Mouse (Mus musculus): ENCODE data around the gene Srp9. TPM values are rescaled to one million over a fixed set of nuclear protein-coding genes. Genes with fewer than 3 reads are reported as not detected.
"Not testable (repeated sequence)": the region's sequence is repeated elsewhere in the genome, so short reads cannot be mapped to it uniquely, and the experiment has no call there.

Gene Srp9
- polyA plus RNA-seq, 1 experiment, result 75.1 TPM

- H3K27me3 ChIP-seq (ENCODE audit: control insufficient read depth, insufficient read depth, insufficient read length), result no peaks in the 10 kb centered on the region
- TF ChIP-seq REST (IDR thresholded peaks at IDR 0.05; ENCODE audit: insufficient read depth, insufficient read length) (no peak), TCF12 (IDR thresholded peaks at IDR 0.05; ENCODE audit: insufficient read depth, poor library complexity, severe bottlenecking) (no peak), POLR2AphosphoS2 (IDR thresholded peaks at IDR 0.05; ENCODE audit: insufficient read length, low read depth) (no peak), POLR2A (IDR thresholded peaks at IDR 0.05; ENCODE audit: insufficient read length, low read depth) (no peak), MAX (IDR thresholded peaks at IDR 0.05; ENCODE audit: low read depth) (no peak), E2F4 (IDR thresholded peaks at IDR 0.05; ENCODE audit: insufficient read depth) (no peak), MYOG (IDR thresholded peaks at IDR 0.05; ENCODE audit: control insufficient read depth in 1 of 3, insufficient read depth in 1 of 3, insufficient read length in 2 of 3, low read depth in 2 of 3) (no peak), CEBPB (IDR thresholded peaks at IDR 0.05; ENCODE audit: insufficient read depth, poor library complexity, severe bottlenecking) (no peak), USF1 (IDR thresholded peaks at IDR 0.05; ENCODE audit: low read depth) (no peak), SRF (IDR thresholded peaks at IDR 0.05; ENCODE audit: control insufficient read depth, insufficient read length, low read depth) (no peak), MYOD1 (IDR thresholded peaks at IDR 0.05; ENCODE audit: control insufficient read depth in 1 of 3, insufficient read length in 2 of 3, low read depth in 2 of 3) (no peak), TCF3 (IDR thresholded peaks at IDR 0.05; ENCODE audit: insufficient read length, low read depth) (no peak)
- H3ac ChIP-seq (ENCODE audit: control insufficient read depth, insufficient read length), result no peak overlapping the region
- no peak overlapping the region for H3K4me2 ChIP-seq (ENCODE audit: low read depth)
- no peaks in the 10 kb centered on the region for H3K79me2 ChIP-seq (ENCODE audit: control insufficient read depth, insufficient read depth)
- H3K4me3 ChIP-seq, result no peak overlapping the region
- H3K36me3 ChIP-seq (ENCODE audit: control insufficient read depth, insufficient read depth), result no peaks in the 10 kb centered on the region
Observed at GRCm38 (mm10) chr1:182149966-182150365, 25.4 kb downstream of the Srp9 start.

- peaks cover 8% of the 10 kb centered on the region for H3K27me3 ChIP-seq (ENCODE audit: control insufficient read depth, insufficient read depth, insufficient read length)
- H3ac ChIP-seq (ENCODE audit: control insufficient read depth, insufficient read length), result no peak overlapping the region
- TF ChIP-seq MYOG (IDR thresholded peaks at IDR 0.05; ENCODE audit: control insufficient read depth in 1 of 3, insufficient read depth in 1 of 3, insufficient read length in 2 of 3, low read depth in 2 of 3) (no peak), TCF3 (IDR thresholded peaks at IDR 0.05; ENCODE audit: insufficient read length, low read depth) (no peak), USF1 (IDR thresholded peaks at IDR 0.05; ENCODE audit: low read depth) (no peak), E2F4 (IDR thresholded peaks at IDR 0.05; ENCODE audit: insufficient read depth) (no peak), MYOD1 (IDR thresholded peaks at IDR 0.05; ENCODE audit: control insufficient read depth in 1 of 3, insufficient read length in 2 of 3, low read depth in 2 of 3) (no peak), POLR2AphosphoS2 (IDR thresholded peaks at IDR 0.05; ENCODE audit: insufficient read length, low read depth) (no peak), REST (IDR thresholded peaks at IDR 0.05; ENCODE audit: insufficient read depth, insufficient read length) (no peak), SRF (IDR thresholded peaks at IDR 0.05; ENCODE audit: control insufficient read depth, insufficient read length, low read depth) (no peak), CEBPB (IDR thresholded peaks at IDR 0.05; ENCODE audit: insufficient read depth, poor library complexity, severe bottlenecking) (no peak), TCF12 (IDR thresholded peaks at IDR 0.05; ENCODE audit: insufficient read depth, poor library complexity, severe bottlenecking) (no peak), POLR2A (IDR thresholded peaks at IDR 0.05; ENCODE audit: insufficient read length, low read depth) (no peak), MAX (IDR thresholded peaks at IDR 0.05; ENCODE audit: low read depth) (no peak)
- H3K4me2 ChIP-seq (ENCODE audit: low read depth), result no peak overlapping the region
- no peak overlapping the region for H3K4me3 ChIP-seq
- H3K79me2 ChIP-seq (ENCODE audit: control insufficient read depth, insufficient read depth), result no peaks in the 10 kb centered on the region
- no peaks in the 10 kb centered on the region for H3K36me3 ChIP-seq (ENCODE audit: control insufficient read depth, insufficient read depth)
Observed at GRCm38 (mm10) chr1:182157734-182158133, 33.2 kb downstream of the Srp9 start.

GRCm38 (mm10) chr1:182159575-182159974, 35.0 kb downstream of the Srp9 start:
- Histone ChIP-seq H3ac (ENCODE audit: control insufficient read depth, insufficient read length) (no peak overlapping the region), H3K4me2 (ENCODE audit: low read depth) (no peak overlapping the region), H3K4me3 (no peak overlapping the region), H3K79me2 (ENCODE audit: control insufficient read depth, insufficient read depth) (no peaks in the 10 kb centered on the region), H3K27me3 (ENCODE audit: control insufficient read depth, insufficient read depth, insufficient read length) (peaks cover 18% of the 10 kb centered on the region), H3K36me3 (ENCODE audit: control insufficient read depth, insufficient read depth) (no peaks in the 10 kb centered on the region)
- TF ChIP-seq POLR2AphosphoS2 (IDR thresholded peaks at IDR 0.05; ENCODE audit: insufficient read length, low read depth) (no peak), MYOG (IDR thresholded peaks at IDR 0.05; ENCODE audit: control insufficient read depth in 1 of 3, insufficient read depth in 1 of 3, insufficient read length in 2 of 3, low read depth in 2 of 3) (no peak), MYOD1 (IDR thresholded peaks at IDR 0.05; ENCODE audit: control insufficient read depth in 1 of 3, insufficient read length in 2 of 3, low read depth in 2 of 3) (no peak)

DNA sequence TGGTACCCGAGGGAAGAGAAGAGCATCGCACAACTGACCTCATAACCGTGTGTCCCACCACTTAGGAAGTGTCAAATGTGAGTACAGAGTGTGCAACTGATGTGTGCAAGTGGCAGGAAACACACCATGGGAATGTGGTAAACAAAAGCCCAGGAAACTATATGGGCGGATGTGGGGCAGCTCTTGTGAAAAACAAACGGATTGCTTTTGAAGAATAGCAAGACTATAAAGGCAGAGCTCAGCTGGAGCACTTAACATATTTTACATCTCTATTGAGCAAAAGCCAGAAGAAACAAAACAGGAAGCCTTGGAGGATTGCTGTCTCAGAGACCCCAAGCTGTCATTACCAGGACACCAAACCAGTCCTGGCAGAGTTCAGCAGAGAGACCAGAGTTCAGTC, 38.4 kb downstream of the Srp9 start:
- Histone ChIP-seq H3K4me3 (no peak overlapping the region), H3K27me3 (ENCODE audit: control insufficient read depth, insufficient read depth, insufficient read length) (peaks cover 30% of the 10 kb centered on the region), H3K36me3 (ENCODE audit: control insufficient read depth, insufficient read depth) (no peaks in the 10 kb centered on the region), H3K79me2 (ENCODE audit: control insufficient read depth, insufficient read depth) (no peaks in the 10 kb centered on the region), H3K4me2 (ENCODE audit: low read depth) (no peak overlapping the region), H3ac (ENCODE audit: control insufficient read depth, insufficient read length) (no peak overlapping the region)
- TF ChIP-seq MYOD1 (IDR thresholded peaks at IDR 0.05; ENCODE audit: control insufficient read depth in 1 of 3, insufficient read length in 2 of 3, low read depth in 2 of 3) (no peak), REST (IDR thresholded peaks at IDR 0.05; ENCODE audit: insufficient read depth, insufficient read length) (no peak), MYOG (IDR thresholded peaks at IDR 0.05; ENCODE audit: control insufficient read depth in 1 of 3, insufficient read depth in 1 of 3, insufficient read length in 2 of 3, low read depth in 2 of 3) (no peak), CEBPB (IDR thresholded peaks at IDR 0.05; ENCODE audit: insufficient read depth, poor library complexity, severe bottlenecking) (no peak), USF1 (IDR thresholded peaks at IDR 0.05; ENCODE audit: low read depth) (no peak)

- no peak within 1 kb of the TSS for H3K4me2 ChIP-seq (ENCODE audit: low read depth)
- H3ac ChIP-seq (ENCODE audit: control insufficient read depth, insufficient read length), result no peak within 1 kb of the TSS
- H3K27me3 ChIP-seq (ENCODE audit: control insufficient read depth, insufficient read depth, insufficient read length), result peaks cover 30% of the 10 kb centered on the region
- no peak for TF ChIP-seq TCF3 (IDR thresholded peaks at IDR 0.05; ENCODE audit: insufficient read length, low read depth)
- TF ChIP-seq CEBPB (IDR thresholded peaks at IDR 0.05; ENCODE audit: insufficient read depth, poor library complexity, severe bottlenecking), result no peak
- TF ChIP-seq REST (IDR thresholded peaks at IDR 0.05; ENCODE audit: insufficient read depth, insufficient read length), result no peak
- TF ChIP-seq TCF12 (IDR thresholded peaks at IDR 0.05; ENCODE audit: insufficient read depth, poor library complexity, severe bottlenecking), result no peak
- no peak for TF ChIP-seq SRF (IDR thresholded peaks at IDR 0.05; ENCODE audit: control insufficient read depth, insufficient read length, low read depth)
- TF ChIP-seq MAX (IDR thresholded peaks at IDR 0.05; ENCODE audit: low read depth), result no peak
- no peak for TF ChIP-seq MYOG (IDR thresholded peaks at IDR 0.05; ENCODE audit: control insufficient read depth in 1 of 3, insufficient read depth in 1 of 3, insufficient read length in 2 of 3, low read depth in 2 of 3)
- no peak for TF ChIP-seq E2F4 (IDR thresholded peaks at IDR 0.05; ENCODE audit: insufficient read depth)
- no peak for TF ChIP-seq POLR2A (IDR thresholded peaks at IDR 0.05; ENCODE audit: insufficient read length, low read depth)
- TF ChIP-seq POLR2AphosphoS2 (IDR thresholded peaks at IDR 0.05; ENCODE audit: insufficient read length, low read depth), result no peak
- no peak for TF ChIP-seq USF1 (IDR thresholded peaks at IDR 0.05; ENCODE audit: low read depth)
- TF ChIP-seq MYOD1 (IDR thresholded peaks at IDR 0.05; ENCODE audit: control insufficient read depth in 1 of 3, insufficient read length in 2 of 3, low read depth in 2 of 3), result no peak
- H3K36me3 ChIP-seq (ENCODE audit: control insufficient read depth, insufficient read depth), result no peaks in the 10 kb centered on the region
- no peak within 1 kb of the TSS for H3K4me3 ChIP-seq
- H3K79me2 ChIP-seq (ENCODE audit: control insufficient read depth, insufficient read depth), result no peaks in the 10 kb centered on the region
Observed at GRCm38 (mm10) chr1:182164386-182164785, 39.8 kb downstream of the Srp9 start, which contains the start of gene Vmn1r1. Gene Vmn1r1 (minus strand): TSS chr1:182164486.

DNA sequence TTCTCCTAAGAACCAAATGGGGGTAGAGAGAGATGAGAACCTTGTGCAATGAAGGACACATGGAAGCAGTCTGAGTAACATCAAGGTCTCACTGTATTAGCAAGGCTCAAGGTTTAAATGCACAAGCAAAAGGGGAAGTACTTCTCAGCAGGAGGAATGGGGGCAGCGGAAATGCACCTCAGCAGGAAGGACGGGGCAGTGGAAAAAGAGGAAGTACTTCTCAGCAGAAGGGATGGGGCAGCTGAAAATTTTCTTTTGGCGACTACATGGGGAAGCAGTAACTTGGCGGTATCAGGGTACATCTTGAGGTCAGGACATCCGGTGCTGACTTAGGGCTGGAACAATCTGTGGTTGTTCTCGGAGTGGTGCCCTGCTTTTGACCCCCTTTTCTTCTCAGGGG, 45.7 kb downstream of the Srp9 start:
- not testable (repeated sequence) for H3K4me2 ChIP-seq (ENCODE audit: low read depth); H3K36me3 ChIP-seq (ENCODE audit: control insufficient read depth, insufficient read depth); H3K79me2 ChIP-seq (ENCODE audit: control insufficient read depth, insufficient read depth); H3K4me3 ChIP-seq; H3ac ChIP-seq (ENCODE audit: control insufficient read depth, insufficient read length)
- H3K27me3 ChIP-seq (ENCODE audit: control insufficient read depth, insufficient read depth, insufficient read length), result peaks cover 11% of the 10 kb centered on the region
